Mouse (Mus musculus) spleen, adult 18-20 months (tissue): Measurements from ENCODE around the gene Rtn3.

Experiments
- DNase-seq, 2 experiments: peaks; one replicate each; pipeline ENCODE4 v3.0.0; 2022; ENCODE audit warnings: mixed read lengths in 2 of 2

Rtn3 gene

GRCm38 (mm10) chr19:7377639-7378038 is 105.4 kb downstream of the Rtn3 start:
- no peak for DNase-seq
